Comparison of ENCODE assay signal across 10 mouse cellular contexts in the genomic region with DNA sequence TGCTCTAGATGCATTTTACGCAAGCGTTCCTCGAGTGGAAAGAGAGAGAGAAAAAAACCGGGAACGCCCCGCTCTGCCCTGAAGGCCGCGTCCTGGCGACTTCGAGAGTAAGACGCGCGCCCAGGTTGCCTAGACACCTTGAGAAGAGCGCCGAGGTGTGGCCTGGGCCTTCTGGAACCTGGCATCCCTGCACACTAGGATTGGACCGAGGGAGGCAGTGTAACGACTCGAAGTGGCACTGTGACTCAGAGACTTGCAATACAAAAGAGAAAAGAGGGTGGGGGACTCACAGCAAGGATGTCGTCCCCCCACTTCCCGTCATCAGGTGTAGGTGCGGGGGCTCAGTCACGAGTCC. TPM values are rescaled to one million over a fixed set of nuclear protein-coding genes. Genes with fewer than 3 reads are reported as not detected.
DNase-seq lines count a peak whose midpoint lies in the region; ATAC-seq lines count a peak whose summit lies in the region.
"Had no signal": no experiment of that assay in that cellular context is flagged by ENCODE, and none has a peak within 500 bp of the region (broad histone marks: within the 10 kb centered on the region; RNA-seq: fewer than 3 reads in every experiment).

No protein-coding gene starts in this region.

- H3K27me3 ChIP-seq in heart, embryonic 13.5 days (replicated peaks): peaks cover 43% of the 10 kb centered on the region
- H3K27me3 ChIP-seq in embryonic facial prominence, embryonic 15.5 days: peaks cover 53% of the 10 kb centered on the region
- peaks cover 63% of the 10 kb centered on the region for H3K27me3 ChIP-seq in limb, embryonic 13.5 days
- peaks cover 57% of the 10 kb centered on the region for H3K27me3 ChIP-seq in midbrain, embryonic 15.5 days (replicated peaks)

- peak overlapping the region; percentile 99 for H3K4me2 ChIP-seq in heart, embryonic 13.5 days
- peak overlapping the region; percentile 100 for H3K4me2 ChIP-seq in embryonic facial prominence, embryonic 15.5 days (replicated peaks)
- H3K4me2 ChIP-seq in limb, embryonic 13.5 days (replicated peaks): peak overlapping the region; percentile 100
- H3K4me2 ChIP-seq in midbrain, embryonic 15.5 days: peak overlapping the region; percentile 33

- DNase-seq in heart, postnatal 14 days: no peak
- no peak for DNase-seq in urinary bladder, postnatal 4 days (ENCODE audit: low spot score in 2 of 2)
- DNase-seq in ovary, postnatal 10 days (ENCODE audit: low spot score): no peak
- no peak for DNase-seq in left cerebral cortex, adult 9 months (ENCODE audit: low spot score in 2 of 2)
- DNase-seq: cerebellum, adult 18-20 months; spleen, adult 18-20 months had no signal

- intact Hi-C loops in heart, postnatal 14 days (cut with DNase I): loop anchor here (5.0 kb wide), 1 partner anchor 66 kb away; a partner anchor contains a TSS

- H3K36me3 ChIP-seq in heart, embryonic 13.5 days: no peaks in the 10 kb centered on the region
- no peaks in the 10 kb centered on the region for H3K36me3 ChIP-seq in embryonic facial prominence, embryonic 15.5 days
- H3K36me3 ChIP-seq in limb, embryonic 13.5 days: no peaks in the 10 kb centered on the region
- H3K36me3 ChIP-seq in midbrain, embryonic 15.5 days (replicated peaks): no peaks in the 10 kb centered on the region

- no peaks in the 10 kb centered on the region for H3K9me3 ChIP-seq in heart, embryonic 13.5 days
- no peaks in the 10 kb centered on the region for H3K9me3 ChIP-seq in embryonic facial prominence, embryonic 15.5 days (replicated peaks)
- no peaks in the 10 kb centered on the region for H3K9me3 ChIP-seq in limb, embryonic 13.5 days
- no peaks in the 10 kb centered on the region for H3K9me3 ChIP-seq in midbrain, embryonic 15.5 days

- peak overlapping the region; percentile 65 for H3K4me3 ChIP-seq in heart, embryonic 13.5 days
- peak overlapping the region; percentile 67 for H3K4me3 ChIP-seq in embryonic facial prominence, embryonic 15.5 days (replicated peaks)
- H3K4me3 ChIP-seq in limb, embryonic 13.5 days: peak overlapping the region; percentile 25; the same call in 1 of the 2 replicates
- peak overlapping the region; percentile 48; the same call in 1 of the 2 replicates for H3K4me3 ChIP-seq in midbrain, embryonic 15.5 days

- no peak for ATAC-seq in heart, embryonic 13.5 days (ENCODE audit: extremely low read depth, insufficient number of reproducible peaks, low FRiP score, low TSS enrichment)
- no peak for ATAC-seq in embryonic facial prominence, embryonic 15.5 days (ENCODE audit: insufficient number of reproducible peaks, low FRiP score, low TSS enrichment, low read depth)
- no peak for ATAC-seq in limb, embryonic 13.5 days (ENCODE audit: low FRiP score, low read depth)
- ATAC-seq in midbrain, embryonic 15.5 days (replicated peaks): no peak

- no peak overlapping the region for H3K27ac ChIP-seq in heart, embryonic 13.5 days (replicated peaks)
- H3K27ac ChIP-seq in embryonic facial prominence, embryonic 15.5 days (replicated peaks): no peak overlapping the region
- no peak overlapping the region for H3K27ac ChIP-seq in limb, embryonic 13.5 days
- H3K27ac ChIP-seq in midbrain, embryonic 15.5 days: no peak overlapping the region

- peak overlapping the region; percentile 71 for H3K9ac ChIP-seq in heart, embryonic 13.5 days
- H3K9ac ChIP-seq in embryonic facial prominence, embryonic 15.5 days: no peak overlapping the region
- no peak overlapping the region for H3K9ac ChIP-seq in limb, embryonic 13.5 days
- no peak overlapping the region for H3K9ac ChIP-seq in midbrain, embryonic 15.5 days

- WGBS in heart, embryonic 13.5 days: 13% methylated on average over 22 of the region's 22 CpGs
- WGBS in embryonic facial prominence, embryonic 15.5 days: 4% methylated on average over 22 of the region's 22 CpGs
- 3% methylated on average over 22 of the region's 22 CpGs for WGBS in limb, embryonic 13.5 days
- 3% methylated on average over 22 of the region's 22 CpGs for WGBS in midbrain, embryonic 15.5 days

- H3K4me1 ChIP-seq in heart, embryonic 13.5 days: peaks cover 50% of the 10 kb centered on the region
- H3K4me1 ChIP-seq in embryonic facial prominence, embryonic 15.5 days: peaks cover 34% of the 10 kb centered on the region
- H3K4me1 ChIP-seq in limb, embryonic 13.5 days: peaks cover 34% of the 10 kb centered on the region
- H3K4me1 ChIP-seq in midbrain, embryonic 15.5 days: peaks cover 34% of the 10 kb centered on the region

RNA-seq across cellular contexts. Expression of a gene that starts 1.6 kb away (rescaled TPM):
- polyA plus RNA-seq in heart, embryonic 13.5 days (2015; fragmentation: Nextera tagmentation; extraction: Ambion mirVana): 1.8 and 2.1 TPM in 2 replicates
- 1 to 10 TPM in 1 of 2 experiments, under 1 TPM in 1; 0.41 to 1.1 TPM for total RNA-seq in heart, postnatal 14 days (2021)
- 1.7 and 2.0 TPM in 2 replicates for polyA plus RNA-seq in embryonic facial prominence, embryonic 15.5 days (2015; fragmentation: Nextera tagmentation; extraction: Ambion mirVana)
- 0.33 and 0.59 TPM in 2 replicates for polyA plus RNA-seq in limb, embryonic 13.5 days (2015; fragmentation: Nextera tagmentation; extraction: Ambion mirVana)
- 0.11 and 0.18 TPM in 2 replicates for polyA plus RNA-seq in midbrain, embryonic 15.5 days (2015; fragmentation: Nextera tagmentation; extraction: Ambion mirVana)

RNA-seq across cellular contexts. Expression of a gene that starts 16.4 kb away (rescaled TPM):
- 0.10 and 0.19 TPM in 2 replicates for polyA plus RNA-seq in heart, embryonic 13.5 days (2015; fragmentation: Nextera tagmentation; extraction: Ambion mirVana)
- total RNA-seq in heart, postnatal 14 days (2021): not detected
- polyA plus RNA-seq in embryonic facial prominence, embryonic 15.5 days (2015; fragmentation: Nextera tagmentation; extraction: Ambion mirVana): 0.24 and 0.49 TPM in 2 replicates
- polyA plus RNA-seq in limb, embryonic 13.5 days (2015; fragmentation: Nextera tagmentation; extraction: Ambion mirVana): not detected in 2 replicates
- polyA plus RNA-seq in midbrain, embryonic 15.5 days (2015; fragmentation: Nextera tagmentation; extraction: Ambion mirVana): 2.2 and 3.5 TPM in 2 replicates

RNA-seq across cellular contexts. Expression of a gene that starts 43.6 kb away (rescaled TPM):
- polyA plus RNA-seq in heart, embryonic 13.5 days (2015; fragmentation: Nextera tagmentation; extraction: Ambion mirVana): 17.6 and 19.4 TPM in 2 replicates
- total RNA-seq in heart, postnatal 14 days (2021): 10 to 100 TPM; 13.2 to 13.3 TPM
- polyA plus RNA-seq in embryonic facial prominence, embryonic 15.5 days (2015; fragmentation: Nextera tagmentation; extraction: Ambion mirVana): 24.5 and 25.8 TPM in 2 replicates
- polyA plus RNA-seq in limb, embryonic 13.5 days (2015; fragmentation: Nextera tagmentation; extraction: Ambion mirVana): 28.5 and 30.2 TPM in 2 replicates
- polyA plus RNA-seq in midbrain, embryonic 15.5 days (2015; fragmentation: Nextera tagmentation; extraction: Ambion mirVana): 21.3 and 21.6 TPM in 2 replicates

RNA-seq across cellular contexts. Expression of a gene that starts 53.7 kb away (rescaled TPM):
- polyA plus RNA-seq in heart, embryonic 13.5 days (2015; fragmentation: Nextera tagmentation; extraction: Ambion mirVana): 7.3 and 7.9 TPM in 2 replicates
- 1 to 10 TPM; 2.1 to 4.5 TPM for total RNA-seq in heart, postnatal 14 days (2021)
- 31.2 and 31.8 TPM in 2 replicates for polyA plus RNA-seq in embryonic facial prominence, embryonic 15.5 days (2015; fragmentation: Nextera tagmentation; extraction: Ambion mirVana)
- 29.6 and 32.3 TPM in 2 replicates for polyA plus RNA-seq in limb, embryonic 13.5 days (2015; fragmentation: Nextera tagmentation; extraction: Ambion mirVana)
- polyA plus RNA-seq in midbrain, embryonic 15.5 days (2015; fragmentation: Nextera tagmentation; extraction: Ambion mirVana): 20.3 and 22.2 TPM in 2 replicates

Comparison
In these comparisons a context has a peak if more than half of its experiments do, and no peak if none do; other contexts are left out.
1. H3K4me2 ChIP-seq: peak in every context shown above with its lines; median percentile 100 in embryonic facial prominence, embryonic 15.5 days; 100 in limb, embryonic 13.5 days; 99 in heart, embryonic 13.5 days; 33 in midbrain, embryonic 15.5 days.